Mouse (Mus musculus) heart, embryonic 12.5 days (tissue): Measurements from ENCODE around the gene Snrnp48. TPM values are rescaled to one million over a fixed set of nuclear protein-coding genes. Genes with fewer than 3 reads are reported as not detected.

Experiments
- ATAC-seq: fragments of 200-750 bp; cut with Nextera tagmentation; 2 replicates; pipeline ENCODE4 v1.8.0; 2017; ENCODE audit warnings: moderate TSS enrichment, moderate library complexity; ENCODE audit not compliant: insufficient number of reproducible peaks, low FRiP score
- H3K27ac ChIP-seq: fragments of 300-500 bp; sonication (generic); 2 replicates; pipeline ENCODE4 v1.5.1; 2016; ENCODE audit warnings: mild to moderate bottlenecking, moderate library complexity; ENCODE audit not compliant: poor library complexity, severe bottlenecking
- H3K27me3 ChIP-seq: fragments of 300-500 bp; sonication (generic); replicated peaks from 2 replicates; pipeline ENCODE4 v1.6.1; 2016; ENCODE audit warnings: mild to moderate bottlenecking, moderate library complexity
- H3K36me3 ChIP-seq: fragments of 300-500 bp; sonication (generic); 2 replicates; pipeline ENCODE4 v1.6.1; 2016; ENCODE audit warnings: mild to moderate bottlenecking, moderate library complexity
- H3K4me1 ChIP-seq: fragments of 300-500 bp; sonication (generic); replicated peaks from 2 replicates; pipeline ENCODE4 v1.6.1; 2016; ENCODE audit warnings: mild to moderate bottlenecking
- H3K4me2 ChIP-seq: fragments of 300-500 bp; sonication (generic); 2 replicates; pipeline ENCODE4 v1.6.1; 2016; ENCODE audit warnings: mild to moderate bottlenecking, moderate library complexity
- H3K4me3 ChIP-seq: fragments of 300-500 bp; sonication (generic); 2 replicates; pipeline ENCODE4 v1.5.1; 2016; ENCODE audit warnings: mild to moderate bottlenecking
- H3K9ac ChIP-seq: fragments of 300-500 bp; sonication (generic); 2 replicates; pipeline ENCODE4 v1.6.1; 2016; ENCODE audit warnings: mild to moderate bottlenecking, moderate library complexity
- H3K9me3 ChIP-seq: fragments of 300-500 bp; sonication (generic); replicated peaks from 2 replicates; pipeline ENCODE4 v1.6.1; 2016; ENCODE audit warnings: mild to moderate bottlenecking, moderate library complexity
- WGBS: fragments of 180-500 bp; shearing (Covaris S2); methylation state at CpG from one replicate; pipeline ENCODE4 v1.1.7; 2016; 5-methylcytosine and 5-hydroxymethylcytosine counted together
- polyA plus RNA-seq: library from polyadenylated mRNA; unstranded; fragments of >200 nt; fragmentation: Nextera tagmentation; extraction: Ambion mirVana; gene quantifications from 2 replicates; pipeline ENCODE4 v1.2.1, GENCODE M21; 2016

The Snrnp48 gene
- polyA plus RNA-seq, 1 experiment from 2014 or later = 30.2 TPM

- Histone ChIP-seq H3K4me1 (peaks cover 22% of the 10 kb centered on the region), H3K9me3 (no peaks in the 10 kb centered on the region), H3K4me2 (no peak overlapping the region), H3K27ac (no peak overlapping the region), H3K27me3 (no peaks in the 10 kb centered on the region), H3K9ac (no peak overlapping the region), H3K4me3 (no peak overlapping the region), H3K36me3 (no peaks in the 10 kb centered on the region)
- 48% methylated on average over 2 of the region's 2 CpGs for WGBS
- no peak for ATAC-seq
These were observed 54.2 kb downstream of the Snrnp48 start for GRCm38 (mm10) chr13:38258901-38259300.

GRCm38 (mm10) chr13:38269055-38269692 lies 64.4 kb downstream of the Snrnp48 start:
- peaks cover 13% of the 10 kb centered on the region for H3K9me3 ChIP-seq
- H3K36me3 ChIP-seq = no peaks in the 10 kb centered on the region
- peaks cover 5% of the 10 kb centered on the region; the same call in 1 of the 2 replicates for H3K4me1 ChIP-seq
- no peak overlapping the region for H3K27ac ChIP-seq
- no peak overlapping the region for H3K4me3 ChIP-seq
- H3K4me2 ChIP-seq = no peak overlapping the region
- H3K27me3 ChIP-seq = no peaks in the 10 kb centered on the region
- 86% methylated on average over 8 of the region's 8 CpGs for WGBS
- no peak for ATAC-seq
- H3K9ac ChIP-seq = no peak overlapping the region

- Histone ChIP-seq H3K27me3 (no peaks in the 10 kb centered on the region), H3K4me1 (peaks cover 5% of the 10 kb centered on the region; the same call in 1 of the 2 replicates), H3K27ac (no peak overlapping the region), H3K4me2 (no peak overlapping the region), H3K36me3 (no peaks in the 10 kb centered on the region), H3K9ac (no peak overlapping the region), H3K9me3 (no peaks in the 10 kb centered on the region), H3K4me3 (no peak overlapping the region)
- WGBS = 58% methylated on average over 3 of the region's 3 CpGs
- no peak for ATAC-seq
These were observed 67.9 kb downstream of the Snrnp48 start for GRCm38 (mm10) chr13:38272624-38273023.

Other genes with a start within 250 kb of the Snrnp48 start
- gene Ssr1, start 210.7 kb upstream of the Snrnp48 start, polyA plus RNA-seq = 124 and 130 TPM in 2 replicates
- 34.2 and 36.7 TPM in 2 replicates for gene Riok1, start 167.9 kb upstream of the Snrnp48 start, polyA plus RNA-seq
- gene Cage1, start 167.9 kb upstream of the Snrnp48 start, polyA plus RNA-seq = 1.3 TPM in 2 replicates
- gene Dsp, start 53.6 kb upstream of the Snrnp48 start, polyA plus RNA-seq = 48.7 and 55.8 TPM in 2 replicates
- gene Bmp6, start 140.2 kb downstream of the Snrnp48 start, polyA plus RNA-seq = 4.6 and 4.7 TPM in 2 replicates